Mouse (Mus musculus) lung, postnatal 14 days (tissue): ENCODE measurements around the gene Olfr1472.
"Not testable (repeated sequence)": the region's sequence is repeated elsewhere in the genome, so short reads cannot be mapped to it uniquely, and the experiment has no call there.

ENCODE experiments used
- DNase-seq: peaks from one replicate; pipeline ENCODE4 v3.0.0; 2021

Olfr1472 gene

DNA sequence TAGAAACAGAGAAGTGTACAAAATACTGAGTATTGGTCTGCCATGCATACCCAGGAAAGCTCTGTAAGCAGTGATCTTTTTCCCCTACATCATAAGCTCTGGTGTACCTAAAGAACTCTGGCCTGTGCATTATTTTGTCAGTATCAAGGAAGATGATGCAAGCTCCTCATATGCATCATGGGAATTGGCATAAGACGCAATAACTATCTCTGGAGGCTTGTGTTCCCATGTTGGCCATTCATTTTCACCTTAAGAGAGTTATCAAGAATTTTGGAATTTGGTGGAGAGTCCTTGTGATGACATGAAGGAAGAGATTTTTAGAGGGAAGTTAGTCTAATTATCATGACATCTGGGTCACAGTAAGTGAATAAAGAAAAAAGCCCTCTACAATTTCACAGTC is at the start of gene Olfr1472:
Olfr1472 (minus strand) TSS at position 101 of the 400 bp plus-strand sequence.
- DNase-seq = no peak

DNA sequence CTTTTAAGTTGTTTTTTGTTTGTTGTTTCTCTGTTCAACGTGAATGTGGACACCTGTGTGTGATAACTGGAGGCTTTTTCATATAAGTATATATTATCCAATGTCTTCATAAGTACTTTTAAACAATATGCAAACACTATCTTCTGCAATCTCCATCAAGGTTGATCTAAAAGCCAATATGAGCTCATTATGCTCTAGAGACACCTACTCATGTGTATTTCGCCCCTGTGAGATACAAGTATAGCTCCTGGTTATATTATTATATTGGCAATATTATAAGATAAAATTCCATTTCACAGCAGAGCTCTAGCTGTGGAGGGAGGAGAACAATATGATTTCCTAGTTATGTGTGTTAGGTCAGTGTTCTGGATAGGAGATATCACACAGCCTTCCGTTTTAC is 44.4 kb upstream of the Olfr1472 start, which contains the start of gene Olfr1477:
Olfr1477 (plus strand) TSS at position 301 of the 400 bp plus-strand sequence.
- DNase-seq = no peak

DNA sequence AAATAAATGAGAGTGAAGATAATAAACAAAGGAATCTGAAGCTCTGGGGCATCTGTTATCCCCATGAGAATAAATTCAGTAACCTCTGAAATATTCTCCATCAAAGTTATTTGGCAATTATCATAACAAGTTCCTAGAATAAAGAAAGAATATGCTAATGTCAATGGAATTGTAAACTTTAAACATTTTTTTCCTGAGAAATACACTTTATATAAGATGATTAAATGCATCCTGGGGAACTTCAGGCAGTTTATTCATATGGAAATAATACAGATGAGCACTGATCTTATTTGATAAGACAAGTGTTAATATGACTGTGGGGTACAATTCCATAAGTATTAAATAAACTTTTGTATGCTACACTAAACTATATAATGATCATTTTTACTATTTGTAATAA is 24.2 kb upstream of the Olfr1472 start, which contains the start of gene Olfr1475:
Olfr1475 (minus strand) TSS at position 101 of the 400 bp plus-strand sequence.
- DNase-seq = no peak

DNA sequence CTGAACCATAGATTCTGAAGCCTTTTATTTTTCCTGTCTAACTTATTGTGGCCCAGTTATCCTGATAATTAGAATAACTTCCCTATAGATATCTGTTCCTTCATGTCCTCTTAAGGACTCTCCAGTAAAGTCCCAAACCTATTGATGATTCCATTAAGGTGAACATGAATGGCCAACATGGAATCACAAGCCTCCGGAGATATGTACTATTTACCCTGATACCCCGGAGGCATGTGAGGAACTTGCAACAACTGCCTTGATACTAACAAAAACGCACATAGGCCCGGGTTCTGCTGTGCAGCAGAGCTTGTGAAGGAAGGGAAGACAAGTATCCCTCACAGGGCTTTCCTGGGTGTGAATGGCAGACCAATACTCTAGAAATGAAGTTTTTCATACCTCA is 13.4 kb upstream of the Olfr1472 start, which contains the start of gene Olfr1474:
Olfr1474 (plus strand) TSS at position 301 of the 400 bp plus-strand sequence.
- DNase-seq = not testable (repeated sequence)

DNA sequence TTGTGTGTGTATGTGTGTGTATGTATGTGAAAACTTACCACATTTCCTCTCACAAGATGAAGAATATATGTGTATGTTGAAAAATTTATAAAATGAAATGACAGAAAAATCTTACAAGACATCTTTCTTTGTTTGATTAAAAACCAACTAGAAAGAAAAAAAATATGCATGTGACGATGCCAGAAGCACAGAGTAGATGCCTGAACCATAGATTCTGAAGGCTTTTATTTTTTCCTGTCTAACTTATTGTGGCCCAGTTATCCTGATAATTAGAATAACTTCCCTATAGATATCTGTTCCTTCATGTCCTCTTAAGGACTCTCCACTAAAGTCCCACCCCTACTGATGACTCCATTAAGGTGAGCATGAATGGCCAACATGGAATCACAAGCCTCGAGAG is 12.8 kb downstream of the Olfr1472 start, which contains the start of gene Olfr1471:
Olfr1471 (plus strand) TSS at position 301 of the 400 bp plus-strand sequence.
- DNase-seq = not testable (repeated sequence)

DNA sequence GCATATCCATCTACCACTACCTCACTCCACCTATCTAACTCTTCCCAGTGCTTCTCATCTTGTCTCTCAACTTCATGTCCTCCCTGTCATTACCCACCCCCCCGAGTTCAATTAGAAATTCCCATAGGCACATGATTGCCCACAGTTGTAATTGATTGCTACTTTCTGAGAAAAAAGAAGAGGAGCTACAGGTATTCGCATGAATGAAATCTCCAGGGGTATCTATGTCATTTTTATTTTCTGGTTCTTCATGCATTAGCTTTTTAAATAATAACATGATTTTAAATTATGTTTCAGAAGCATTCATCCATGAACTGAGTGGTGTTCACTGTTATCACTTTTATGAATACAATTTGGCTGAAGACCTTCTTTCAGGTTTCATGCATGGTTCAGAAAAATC is 48.3 kb downstream of the Olfr1472 start, which contains the start of gene Olfr1469:
Olfr1469 (plus strand) TSS at position 301 of the 400 bp plus-strand sequence.
- DNase-seq = no peak
